Comparison of ENCODE assay signal across 9 mouse cellular contexts in genomic region chr14:20891941-20892402, GRCm38 (mm10). TPM values are rescaled to one million over a fixed set of nuclear protein-coding genes. Genes with fewer than 3 reads are reported as not detected.
DNase-seq lines count a peak whose midpoint lies in the region; ATAC-seq lines count a peak whose summit lies in the region.
"Had no signal": no experiment of that assay in that cellular context is flagged by ENCODE, and none has a peak within 500 bp of the region (broad histone marks: within the 10 kb centered on the region; RNA-seq: fewer than 3 reads in every experiment).

No protein-coding gene starts in this region.

- no peak for DNase-seq in kidney, adult 9 months
- peak; percentile 93 for DNase-seq in embryonic facial prominence, embryonic 14.5 days (ENCODE audit: low spot score)
- peak; percentile 21 to 22 for DNase-seq in heart, postnatal 14 days
- DNase-seq in left cerebral cortex, postnatal 10 days (ENCODE audit: extremely low spot score in 1 of 2, low spot score in 2 of 2), result peak; percentile 12 to 40
- DNase-seq in natural killer cell, adult 2 months (ENCODE audit: low spot score in 2 of 2), result no peak
- DNase-seq in adrenal gland, postnatal 4 days (ENCODE audit: low spot score in 2 of 2), result no peak

- H3K4me3 ChIP-seq in kidney, embryonic 14.5 days (ENCODE audit: low read length), result no peak overlapping the region
- H3K4me3 ChIP-seq in embryonic facial prominence, embryonic 14.5 days (ENCODE audit: low read depth, low read length), result no peak overlapping the region
- no peak overlapping the region for H3K4me3 ChIP-seq in midbrain, embryonic 13.5 days (replicated peaks)

- intact Hi-C loops in heart, postnatal 14 days (cut with DNase I), result no loop called here
- intact Hi-C loops in left cerebral cortex, postnatal 10 days (cut with DNase I), result no loop called here

- no peak overlapping the region; the same call in 1 of the 2 replicates for H3K4me2 ChIP-seq in kidney, embryonic 14.5 days (replicated peaks; ENCODE audit: low read depth, low read length)
- H3K4me2 ChIP-seq in embryonic facial prominence, embryonic 14.5 days (ENCODE audit: low read depth, low read length), result peak overlapping the region; percentile 8; the same call in 1 of the 2 replicates
- H3K4me2 ChIP-seq in midbrain, embryonic 13.5 days (replicated peaks), result 0 out of 2 replicates have a peak overlapping the region, but pooled peaks have one; percentile 5

- 0 out of 2 replicates have a peak overlapping the region, but pooled peaks have one; percentile 32 for H3K27ac ChIP-seq in kidney, embryonic 14.5 days (ENCODE audit: low read depth, low read length)
- H3K27ac ChIP-seq in embryonic facial prominence, embryonic 14.5 days (replicated peaks; ENCODE audit: low read depth, low read length), result peak overlapping the region; percentile 69; the same call in 1 of the 2 replicates
- H3K27ac ChIP-seq in midbrain, embryonic 13.5 days, result no peak overlapping the region
- H3K27ac ChIP-seq: liver, embryonic 14.5 days had no signal

- H3K9ac ChIP-seq in kidney, embryonic 14.5 days (ENCODE audit: low read depth, low read length), result no peak overlapping the region
- H3K9ac ChIP-seq in embryonic facial prominence, embryonic 14.5 days (ENCODE audit: low read depth, low read length), result no peak overlapping the region
- no peak overlapping the region for H3K9ac ChIP-seq in midbrain, embryonic 13.5 days (replicated peaks)
- H3K9ac ChIP-seq: liver, embryonic 14.5 days had no signal

- 0 out of 2 replicates have a peak, but pooled peaks cover 4% of the 10 kb centered on the region for H3K4me1 ChIP-seq in kidney, embryonic 14.5 days (ENCODE audit: control insufficient read depth, insufficient read depth, low read length)
- H3K4me1 ChIP-seq in embryonic facial prominence, embryonic 14.5 days (ENCODE audit: control insufficient read depth, insufficient read depth, low read length), result peaks cover 5% of the 10 kb centered on the region; the same call in 1 of the 2 replicates
- H3K4me1 ChIP-seq in midbrain, embryonic 13.5 days (replicated peaks), result peaks cover 7% of the 10 kb centered on the region; the same call in 1 of the 2 replicates

- no peaks in the 10 kb centered on the region for H3K9me3 ChIP-seq in kidney, embryonic 14.5 days (ENCODE audit: control insufficient read depth, low read length)
- H3K9me3 ChIP-seq in embryonic facial prominence, embryonic 14.5 days (ENCODE audit: control insufficient read depth, low read length), result no peaks in the 10 kb centered on the region
- no peaks in the 10 kb centered on the region for H3K9me3 ChIP-seq in midbrain, embryonic 13.5 days

- ATAC-seq in kidney, embryonic 14.5 days (ENCODE audit: low FRiP score, low TSS enrichment), result peak; percentile 67; the same call in 1 of the 2 replicates
- ATAC-seq in embryonic facial prominence, embryonic 14.5 days (ENCODE audit: low read depth), result peak; percentile 84
- ATAC-seq in midbrain, embryonic 13.5 days, result peak; percentile 62

- H3K27me3 ChIP-seq in kidney, embryonic 14.5 days (ENCODE audit: control insufficient read depth, insufficient read depth, low read length), result no peaks in the 10 kb centered on the region
- no peaks in the 10 kb centered on the region for H3K27me3 ChIP-seq in embryonic facial prominence, embryonic 14.5 days (replicated peaks; ENCODE audit: control insufficient read depth, insufficient read depth, low read length)
- H3K27me3 ChIP-seq in midbrain, embryonic 13.5 days, result no peaks in the 10 kb centered on the region

- 30% methylated on average over 9 of the region's 9 CpGs for WGBS in kidney, embryonic 14.5 days
- 20% methylated on average over 9 of the region's 9 CpGs for whole genome bisulfite sequencing in embryonic facial prominence, embryonic 14.5 days
- 36% methylated on average over 9 of the region's 9 CpGs for WGBS in midbrain, embryonic 13.5 days

- H3K36me3 ChIP-seq in kidney, embryonic 14.5 days (ENCODE audit: control insufficient read depth, insufficient read depth, low read length), result no peaks in the 10 kb centered on the region
- no peaks in the 10 kb centered on the region for H3K36me3 ChIP-seq in embryonic facial prominence, embryonic 14.5 days (ENCODE audit: control insufficient read depth, insufficient read depth, low read length)
- no peaks in the 10 kb centered on the region for H3K36me3 ChIP-seq in midbrain, embryonic 13.5 days

RNA-seq across cellular contexts. Expression of gene Vcl, which starts 37.2 kb away (rescaled TPM):
- 19.1 and 42.4 TPM in 2 replicates for polyA plus RNA-seq in kidney, embryonic 14.5 days (2014; fragmentation: Nextera tagmentation; extraction: Ambion mirVana)
- polyA plus RNA-seq in embryonic facial prominence, embryonic 14.5 days (2014; fragmentation: Nextera tagmentation; extraction: Ambion mirVana), result 65.8 and 76.2 TPM in 2 replicates
- total RNA-seq in heart, postnatal 14 days (2021), result 100 to 1,000 TPM; 132 to 149 TPM
- 10 to 100 TPM; 22.2 to 25.8 TPM for total RNA-seq in left cerebral cortex, postnatal 10 days (2021)
- 9.7 and 11.2 TPM in 2 replicates for polyA plus RNA-seq in midbrain, embryonic 13.5 days (2015; fragmentation: Nextera tagmentation; extraction: Ambion mirVana)
- total RNA-seq in adrenal gland, postnatal 4 days (2021), result 10 to 100 TPM; 86.9 to 90.2 TPM

RNA-seq across cellular contexts. Expression of gene Plau, which starts 55.5 kb away (rescaled TPM):
- polyA plus RNA-seq in kidney, embryonic 14.5 days (2014; fragmentation: Nextera tagmentation; extraction: Ambion mirVana), result 3.7 and 4.2 TPM in 2 replicates
- polyA plus RNA-seq in embryonic facial prominence, embryonic 14.5 days (2014; fragmentation: Nextera tagmentation; extraction: Ambion mirVana), result 2.5 and 2.8 TPM in 2 replicates
- 1 to 10 TPM; 5.7 to 6.1 TPM for total RNA-seq in heart, postnatal 14 days (2021)
- 1 to 10 TPM; 3.4 to 4.2 TPM for total RNA-seq in left cerebral cortex, postnatal 10 days (2021)
- polyA plus RNA-seq in midbrain, embryonic 13.5 days (2015; fragmentation: Nextera tagmentation; extraction: Ambion mirVana), result 0.19 and 0.34 TPM in 2 replicates
- 10 to 100 TPM; 19.8 to 36.6 TPM for total RNA-seq in adrenal gland, postnatal 4 days (2021)

Comparison
In these comparisons a context has a peak if more than half of its experiments do, and no peak if none do; other contexts are left out.
1. DNase-seq: peak in embryonic facial prominence, embryonic 14.5 days (single experiment), heart, postnatal 14 days (2 of 2) and left cerebral cortex, postnatal 10 days (2 of 2); none in kidney, adult 9 months (single experiment), natural killer cell, adult 2 months (0 of 2) and adrenal gland, postnatal 4 days (0 of 2).
2. Peak in every context shown above with its lines, with median percentiles within 50 percentile points of each other: ATAC-seq.